Mouse (Mus musculus): ENCODE measurements at regions not wholly inside any gene's neighbourhood (a gene's known extent, or its start where the extent isn't known, plus 50 kb on each side); places are given as distances from the start of the nearest gene placed in this dataset.
A peak's percentile ranks its signal among the peaks of the same experiment; 100 is the strongest.

DNA sequence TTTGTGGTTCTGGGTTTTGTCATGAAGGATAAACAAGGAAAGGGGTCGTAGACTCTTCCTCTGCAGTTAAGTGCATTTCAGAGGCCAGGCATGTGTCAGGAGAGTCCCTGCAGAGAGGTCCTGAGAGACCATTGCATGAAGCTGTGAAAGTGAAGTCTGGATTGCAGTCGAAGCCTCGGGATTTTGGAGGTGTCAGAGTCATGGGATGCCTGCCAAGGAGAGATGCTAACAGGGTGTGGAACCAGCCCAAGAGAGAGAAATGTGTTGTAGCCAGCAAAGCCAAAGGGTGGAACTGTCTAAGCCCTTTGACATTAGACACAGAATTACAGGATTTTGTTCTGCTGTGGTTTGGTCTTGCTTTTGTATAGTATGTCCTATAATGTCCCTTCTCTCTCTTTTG lies 164.7 kb upstream of the N4bp1 start:
- no peaks in the 10 kb centered on the region for H3K36me3 ChIP-seq (replicated peaks; ENCODE audit: control insufficient read depth, insufficient read depth, low read depth)
- no peak overlapping the region for H3K27ac ChIP-seq
- no peak overlapping the region for H3K4me3 ChIP-seq (ENCODE audit: insufficient read depth in 1 of 2, low read depth in 2 of 2, low read length in 2 of 2)
- no peak for TF ChIP-seq CTCF (IDR thresholded peaks at IDR 0.05; ENCODE audit: low read depth)
- no peak for TF ChIP-seq EP300 (IDR thresholded peaks at IDR 0.05; ENCODE audit: low read depth)
- H3K9ac ChIP-seq (replicated peaks): no peak overlapping the region
- no peaks in the 10 kb centered on the region for H3K9me3 ChIP-seq (ENCODE audit: control insufficient read depth, low read length)
- H3K27me3 ChIP-seq (ENCODE audit: control insufficient read depth, insufficient read depth, low read length): no peaks in the 10 kb centered on the region
- ATAC-seq (ENCODE audit: insufficient read depth): no peak
- no peak overlapping the region for H3K4me2 ChIP-seq (ENCODE audit: low read depth)
- 28% methylated on average over 3 of the region's 3 CpGs for WGBS (ENCODE audit: insufficient replicate concordance)
- no peaks in the 10 kb centered on the region for H3K4me1 ChIP-seq (replicated peaks; ENCODE audit: control insufficient read depth in 2 of 2, insufficient read depth in 2 of 2, low read length in 1 of 2)
- DNase-seq (ENCODE audit: low read depth in 3 of 3, low spot score in 3 of 3): no peak

DNA sequence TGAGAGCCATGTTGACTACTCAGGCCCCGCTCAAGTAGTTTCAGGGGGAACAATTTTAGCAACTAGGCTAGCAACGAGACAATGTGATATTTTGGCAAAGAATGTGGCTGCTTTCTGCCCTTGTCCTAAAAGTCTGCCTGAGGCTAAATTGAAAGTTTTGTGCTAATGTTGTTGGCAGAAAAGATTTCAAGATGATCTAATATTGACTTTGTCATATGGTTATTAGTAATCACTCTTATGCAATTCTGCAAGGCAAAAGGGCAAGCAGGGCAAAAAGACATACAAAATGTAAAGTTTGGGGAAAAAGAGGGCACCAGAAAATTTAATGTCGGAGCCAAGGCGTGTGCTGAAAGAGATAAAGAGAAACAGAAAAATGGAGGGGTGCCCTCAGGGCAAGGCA lies 164.1 kb upstream of the N4bp1 start:
- no peak for DNase-seq (ENCODE audit: low read depth in 3 of 3, low spot score in 3 of 3)
- Histone ChIP-seq H3K9ac (replicated peaks) (no peak overlapping the region), H3K4me2 (ENCODE audit: low read depth) (no peak overlapping the region), H3K4me1 (replicated peaks; ENCODE audit: control insufficient read depth in 2 of 2, insufficient read depth in 2 of 2, low read length in 1 of 2) (no peaks in the 10 kb centered on the region), H3K27me3 (ENCODE audit: control insufficient read depth, insufficient read depth, low read length) (no peaks in the 10 kb centered on the region), H3K27ac (no peak overlapping the region), H3K9me3 (ENCODE audit: control insufficient read depth, low read length) (no peaks in the 10 kb centered on the region), H3K36me3 (replicated peaks; ENCODE audit: control insufficient read depth, insufficient read depth, low read depth) (no peaks in the 10 kb centered on the region), H3K4me3 (ENCODE audit: insufficient read depth in 1 of 2, low read depth in 2 of 2, low read length in 2 of 2) (no peak overlapping the region)
- TF ChIP-seq CTCF (IDR thresholded peaks at IDR 0.05; ENCODE audit: low read depth): no peak
- TF ChIP-seq EP300 (IDR thresholded peaks at IDR 0.05; ENCODE audit: low read depth): no peak
- 53% methylated on average over 4 of the region's 4 CpGs for WGBS (ENCODE audit: insufficient replicate concordance)
- ATAC-seq (ENCODE audit: insufficient read depth): no peak

DNA sequence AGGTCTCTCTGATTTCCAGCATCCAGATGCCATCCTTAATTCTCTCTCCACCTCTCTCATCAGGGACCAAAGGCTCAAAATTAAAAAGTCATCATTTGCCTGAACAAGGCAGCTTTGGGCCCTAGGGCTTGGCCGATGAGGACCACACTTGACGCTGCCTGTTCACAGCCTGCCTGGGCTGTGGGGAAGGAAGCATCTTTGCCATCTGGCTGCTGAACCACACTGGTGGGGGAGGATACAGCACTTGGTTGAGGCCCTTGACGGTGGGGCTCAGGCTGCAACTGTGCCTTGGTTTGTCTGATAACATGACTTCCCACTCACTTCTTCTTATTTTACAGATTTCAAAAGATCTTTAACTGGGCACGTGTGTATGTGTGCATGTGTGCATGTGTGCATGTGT lies 161.5 kb upstream of the N4bp1 start:
- H3K27ac ChIP-seq: no peak overlapping the region
- DNase-seq (ENCODE audit: low read depth in 3 of 3, low spot score in 3 of 3) (no peak), ATAC-seq (ENCODE audit: insufficient read depth) (no peak)
- H3K9ac ChIP-seq (replicated peaks): no peak overlapping the region
- no peaks in the 10 kb centered on the region for H3K36me3 ChIP-seq (replicated peaks; ENCODE audit: control insufficient read depth, insufficient read depth, low read depth)
- H3K4me2 ChIP-seq (ENCODE audit: low read depth): no peak overlapping the region
- no peaks in the 10 kb centered on the region for H3K9me3 ChIP-seq (ENCODE audit: control insufficient read depth, low read length)
- no peaks in the 10 kb centered on the region for H3K27me3 ChIP-seq (ENCODE audit: control insufficient read depth, insufficient read depth, low read length)
- no peak overlapping the region for H3K4me3 ChIP-seq (ENCODE audit: insufficient read depth in 1 of 2, low read depth in 2 of 2, low read length in 2 of 2)
- no peaks in the 10 kb centered on the region for H3K4me1 ChIP-seq (replicated peaks; ENCODE audit: control insufficient read depth in 2 of 2, insufficient read depth in 2 of 2, low read length in 1 of 2)
- no peak for TF ChIP-seq EP300 (IDR thresholded peaks at IDR 0.05; ENCODE audit: low read depth)
- TF ChIP-seq CTCF (IDR thresholded peaks at IDR 0.05; ENCODE audit: low read depth): no peak
- WGBS (ENCODE audit: insufficient replicate concordance): 40% methylated on average over 4 of the region's 4 CpGs

DNA sequence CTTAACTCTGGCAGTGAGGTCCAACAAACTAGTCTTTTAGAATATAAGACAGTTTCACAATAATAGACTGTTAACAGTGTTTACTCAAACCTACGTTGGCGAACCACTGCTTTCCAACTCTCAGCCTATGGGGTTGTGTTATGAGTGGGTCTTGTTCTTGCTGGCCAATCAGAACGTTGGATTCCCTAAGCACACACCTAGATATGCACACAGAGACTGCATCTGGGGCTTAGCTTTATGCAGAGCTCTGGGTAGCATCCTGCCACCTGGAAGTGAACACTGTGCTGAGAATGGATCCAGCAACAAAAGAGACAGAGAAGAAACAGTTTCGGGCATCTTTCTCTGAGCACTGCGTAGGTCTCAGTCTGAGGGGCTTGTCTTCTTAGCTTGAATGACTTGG lies 158.0 kb upstream of the N4bp1 start:
- 57% methylated on average over 5 of the region's 5 CpGs for WGBS (ENCODE audit: insufficient replicate concordance)
- no peaks in the 10 kb centered on the region for H3K4me1 ChIP-seq (replicated peaks; ENCODE audit: control insufficient read depth in 2 of 2, insufficient read depth in 2 of 2, low read length in 1 of 2)
- no peak for DNase-seq (ENCODE audit: low read depth in 3 of 3, low spot score in 3 of 3)
- no peak for TF ChIP-seq EP300 (IDR thresholded peaks at IDR 0.05; ENCODE audit: low read depth)
- no peak for TF ChIP-seq CTCF (IDR thresholded peaks at IDR 0.05; ENCODE audit: low read depth)
- H3K36me3 ChIP-seq (replicated peaks; ENCODE audit: control insufficient read depth, insufficient read depth, low read depth): no peaks in the 10 kb centered on the region
- ATAC-seq (ENCODE audit: insufficient read depth): no peak
- peaks cover 3% of the 10 kb centered on the region for H3K27me3 ChIP-seq (ENCODE audit: control insufficient read depth, insufficient read depth, low read length)
- no peak overlapping the region for H3K4me2 ChIP-seq (ENCODE audit: low read depth)
- H3K27ac ChIP-seq: no peak overlapping the region
- no peak overlapping the region for H3K4me3 ChIP-seq (ENCODE audit: insufficient read depth in 1 of 2, low read depth in 2 of 2, low read length in 2 of 2)
- H3K9ac ChIP-seq (replicated peaks): no peak overlapping the region
- H3K9me3 ChIP-seq (ENCODE audit: control insufficient read depth, low read length): no peaks in the 10 kb centered on the region

DNA sequence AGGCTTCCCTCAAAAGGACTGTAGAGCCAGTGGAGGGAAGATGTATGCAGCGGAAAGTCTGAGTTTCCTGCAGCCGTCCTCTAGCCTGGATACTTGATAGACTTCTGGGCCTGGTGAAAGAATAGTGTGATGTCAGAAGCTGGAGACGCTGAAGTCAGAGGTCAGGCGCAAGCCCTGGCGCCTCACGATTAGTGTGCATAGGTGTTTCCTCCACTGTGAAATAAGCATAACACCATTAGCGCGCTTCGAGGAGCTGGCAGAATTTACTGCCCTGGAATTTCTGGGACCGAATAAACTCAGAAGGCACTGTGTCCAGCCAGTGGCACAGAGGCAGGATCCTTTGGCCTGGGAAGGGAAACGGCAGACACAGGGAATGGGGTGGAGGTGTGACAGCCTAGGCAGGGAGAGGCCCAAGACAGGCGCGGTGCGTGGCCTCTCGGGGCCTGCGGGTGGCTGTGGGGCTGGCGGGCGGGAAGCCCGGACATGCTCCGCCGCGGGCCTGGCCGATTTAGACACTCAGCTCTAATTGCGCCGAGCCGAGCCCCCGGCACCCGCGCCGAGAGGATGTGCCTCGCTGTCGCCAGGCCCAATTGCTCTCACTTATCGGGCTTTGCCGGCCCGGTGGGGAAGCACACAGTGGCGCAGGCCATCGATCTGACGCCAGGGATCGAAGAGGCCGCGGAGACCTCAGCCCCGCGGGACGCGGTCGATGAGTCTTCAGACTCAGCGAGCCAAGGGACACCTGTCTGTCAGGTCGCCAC lies 152.7 kb upstream of the N4bp1 start:
- Histone ChIP-seq H3K4me2 (ENCODE audit: low read depth) (0 out of 2 replicates have a peak overlapping the region, but pooled peaks have one; percentile 1), H3K27ac (no peak overlapping the region), H3K4me1 (replicated peaks; ENCODE audit: control insufficient read depth in 2 of 2, insufficient read depth in 2 of 2, low read length in 1 of 2) (no peaks in the 10 kb centered on the region), H3K36me3 (replicated peaks; ENCODE audit: control insufficient read depth, insufficient read depth, low read depth) (no peaks in the 10 kb centered on the region), H3K4me3 (ENCODE audit: insufficient read depth in 1 of 2, low read depth in 2 of 2, low read length in 2 of 2) (no peak overlapping the region), H3K9ac (replicated peaks) (no peak overlapping the region), H3K27me3 (ENCODE audit: control insufficient read depth, insufficient read depth, low read length) (peaks cover 3% of the 10 kb centered on the region), H3K9me3 (ENCODE audit: control insufficient read depth, low read length) (no peaks in the 10 kb centered on the region)
- no peak for ATAC-seq (ENCODE audit: insufficient read depth)
- no peak for TF ChIP-seq EP300 (IDR thresholded peaks at IDR 0.05; ENCODE audit: low read depth)
- no peak for TF ChIP-seq CTCF (IDR thresholded peaks at IDR 0.05; ENCODE audit: low read depth)
- DNase-seq (ENCODE audit: low read depth in 3 of 3, low spot score in 3 of 3): no peak
- WGBS (ENCODE audit: insufficient replicate concordance): 6% methylated on average over 48 of the region's 48 CpGs
